Mouse (Mus musculus) kidney, adult 2 months (tissue): ENCODE data around the gene Gm10639. TPM values are rescaled to one million over a fixed set of nuclear protein-coding genes. Genes with fewer than 3 reads are reported as not detected.

ENCODE experiments used
- DNase-seq: peaks from one replicate; pipeline ENCODE4 v3.0.0; 2021
- H3K27ac ChIP-seq: fragments of 200-500 bp; 2 replicates; pipeline ENCODE4 v1.5.1; 2012; ENCODE audit warnings: low read depth, low read length, control low read depth, inconsistent platforms; ENCODE audit not compliant: insufficient read depth
- H3K27me3 ChIP-seq: fragments of 200-500 bp; replicated peaks from 2 replicates; pipeline ENCODE4 v1.6.1; 2012; ENCODE audit warnings: mild to moderate bottlenecking, moderate library complexity, low read length, inconsistent platforms; ENCODE audit not compliant: control insufficient read depth, insufficient read depth
- H3K36me3 ChIP-seq: fragments of 200-500 bp; 2 replicates; pipeline ENCODE4 v1.6.1; 2012; ENCODE audit warnings: mild to moderate bottlenecking, moderate library complexity, low read length, inconsistent platforms; ENCODE audit not compliant: control insufficient read depth, insufficient read depth
- H3K4me1 ChIP-seq: fragments of 200-500 bp; 2 replicates; pipeline ENCODE4 v1.6.1; 2011; ENCODE audit warnings: low read length; ENCODE audit not compliant: control insufficient read depth, insufficient read depth
- H3K4me3 ChIP-seq: fragments of 200-500 bp; 2 replicates; pipeline ENCODE4 v1.5.1; 2011; ENCODE audit warnings: mild to moderate bottlenecking, low read depth, low read length, control low read depth; ENCODE audit not compliant: insufficient read depth
- CTCF ChIP-seq: fragments of 200-500 bp; conservative IDR thresholded peaks from 2 replicates; pipeline ENCODE4 v1.5.1; 2011; ENCODE audit warnings: low read depth, mild to moderate bottlenecking, control low read depth, low read length, moderate library complexity, mixed read lengths; ENCODE audit not compliant: insufficient read depth, insufficient read length
- POLR2A ChIP-seq: fragments of 200-500 bp; IDR thresholded peaks from one replicate; pipeline ENCODE4 v1.6.1; 2011; ENCODE audit warnings: low read depth, low read length, control low read depth
- WGBS: fragments of 180-500 bp; shearing (Covaris S2); methylation state at CpG from one replicate; pipeline ENCODE4 v1.1.7; 2018; 5-methylcytosine and 5-hydroxymethylcytosine counted together
- polyA plus RNA-seq: library from polyadenylated mRNA; depleted of rRNA; stranded (reverse); fragments of >200 nt; gene quantifications from 2 replicates; pipeline ENCODE4 v1.2.3, GENCODE M21; 2012; rRNA removed

The Gm10639 gene
- polyA plus RNA-seq, 1 experiment: 30.8 TPM

DNA sequence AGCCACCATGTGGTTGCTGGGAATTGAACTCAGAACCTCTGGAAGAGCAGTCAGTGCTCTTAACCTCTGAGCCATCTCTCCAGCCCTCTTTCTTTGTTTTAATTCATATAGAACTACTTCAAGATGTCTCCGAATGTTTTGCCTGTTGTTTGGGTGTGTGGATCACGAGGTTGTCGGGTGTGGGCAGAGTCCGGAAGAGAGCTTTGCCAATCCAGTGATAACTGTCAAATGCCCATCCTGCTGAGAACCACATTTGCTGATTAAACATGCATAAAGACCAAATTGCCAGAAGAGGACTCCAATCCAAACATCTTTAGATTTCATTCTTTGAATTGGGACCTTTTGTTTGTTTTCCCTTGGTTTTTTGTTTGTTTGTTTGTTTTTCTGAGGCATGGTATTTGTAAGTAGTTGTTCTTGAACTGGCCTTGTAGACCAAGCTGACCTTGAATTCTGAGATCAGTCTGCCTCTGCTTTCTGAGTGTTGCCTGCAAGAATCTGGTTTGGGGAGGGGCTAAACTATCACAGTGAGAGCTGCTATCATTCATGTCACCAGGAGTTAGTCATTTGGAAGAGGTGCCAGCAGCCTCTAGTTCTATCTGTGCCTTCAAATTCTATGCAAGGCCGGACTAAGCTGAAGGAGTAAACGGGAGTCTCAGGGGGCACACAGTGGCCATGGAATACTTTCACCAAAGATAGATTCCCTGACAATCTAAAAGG lies 61.9 kb downstream of the Gm10639 start:
- 77% methylated on average over 6 of the region's 6 CpGs for WGBS
- DNase-seq: no peak
- TF ChIP-seq CTCF: no peak
- TF ChIP-seq POLR2A: no peak

More for the DNA sequence above, 61.9 kb downstream of the Gm10639 start:
- H3K36me3 ChIP-seq: no peaks in the 10 kb centered on the region
- H3K4me1 ChIP-seq: peaks cover 20% of the 10 kb centered on the region; the same call in 1 of the 2 replicates
- H3K27me3 ChIP-seq: no peaks in the 10 kb centered on the region
- no peak overlapping the region for H3K4me3 ChIP-seq
- H3K27ac ChIP-seq: no peak overlapping the region

Other genes with a start within 250 kb of the Gm10639 start
- gene Gcm1, start 238.0 kb upstream of the Gm10639 start, polyA plus RNA-seq: 3.1 and 3.5 TPM in 2 replicates
- 93.3 and 100.0 TPM in 2 replicates for gene Fbxo9, start 180.9 kb upstream of the Gm10639 start, polyA plus RNA-seq
- 8.2 and 8.9 TPM in 2 replicates for gene Ick, start 180.7 kb upstream of the Gm10639 start, polyA plus RNA-seq
- gene Gsta4, start 107.1 kb upstream of the Gm10639 start, polyA plus RNA-seq: 120 and 154 TPM in 2 replicates
- 1.6 and 1.9 TPM in 2 replicates for gene Gsta1, start 59.3 kb upstream of the Gm10639 start, polyA plus RNA-seq
- 0.67 and 0.80 TPM in 2 replicates for gene Gm3776, start 32.8 kb upstream of the Gm10639 start, polyA plus RNA-seq
- not detected in 2 replicates for gene Omt2a, start 24.9 kb downstream of the Gm10639 start, polyA plus RNA-seq
- not detected in 2 replicates for gene Omt2b, start 37.7 kb downstream of the Gm10639 start, polyA plus RNA-seq
- 583 and 726 TPM in 2 replicates for gene Gsta2, start 65.9 kb downstream of the Gm10639 start, polyA plus RNA-seq
- gene Dppa5a, start 78.3 kb downstream of the Gm10639 start, polyA plus RNA-seq: not detected in 2 replicates
- 0.03 TPM in 1 of 2 replicates, not detected in the other for gene Ooep, start 88.8 kb downstream of the Gm10639 start, polyA plus RNA-seq
- gene Ddx43, start 105.9 kb downstream of the Gm10639 start, polyA plus RNA-seq: not detected in 2 replicates
- gene Cgas, start 153.3 kb downstream of the Gm10639 start, polyA plus RNA-seq: 0.19 and 0.36 TPM in 2 replicates
- 21.0 and 23.4 TPM in 2 replicates for gene Mto1, start 158.3 kb downstream of the Gm10639 start, polyA plus RNA-seq
- 0.08 TPM in 1 of 2 replicates, not detected in the other for gene Gm17324, start 158.9 kb downstream of the Gm10639 start, polyA plus RNA-seq
- gene Eef1a1, start 199.2 kb downstream of the Gm10639 start, polyA plus RNA-seq: 4,503 and 4,540 TPM in 2 replicates